Mouse (Mus musculus): Measurements from ENCODE around the gene Prkrip1. TPM values are rescaled to one million over a fixed set of nuclear protein-coding genes. Genes with fewer than 3 reads are reported as not detected.

Gene Prkrip1
- polyA plus RNA-seq, 1 experiment from 2014 or later, result 58.1 TPM

DNA sequence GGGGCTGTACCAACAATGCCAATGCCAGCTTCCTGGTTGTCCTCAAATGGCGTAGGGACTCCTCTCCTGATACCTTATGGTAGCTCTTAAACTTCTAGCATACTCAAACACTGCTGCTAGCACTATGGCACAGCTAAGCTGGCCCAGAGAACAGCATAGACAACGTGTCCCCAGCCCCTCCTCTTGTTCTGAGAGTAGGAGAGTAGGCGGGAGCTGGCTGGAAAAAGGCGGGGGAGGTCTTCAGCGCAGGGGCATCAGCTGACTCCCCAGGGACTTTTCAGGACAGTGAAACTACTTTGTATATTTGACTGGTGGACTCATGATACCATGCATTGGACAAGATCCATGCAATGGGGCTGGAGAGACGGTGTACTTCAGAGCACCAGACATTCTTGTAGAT is 16.7 kb downstream of the Prkrip1 start:
- Histone ChIP-seq H3K79me2 (ENCODE audit: inconsistent target) (no peaks in the 10 kb centered on the region), H3K36me3 (ENCODE audit: inconsistent target) (peaks cover 42% of the 10 kb centered on the region), H3K4me3 (ENCODE audit: inconsistent target) (no peak overlapping the region), H3K27ac (no peak overlapping the region)
- 96% methylated on average over 6 of the region's 6 CpGs for WGBS (ENCODE audit: missing documents)

- no peak overlapping the region for H3K27ac ChIP-seq
- WGBS (ENCODE audit: missing documents), result 94% methylated on average over 6 of the region's 6 CpGs
- peaks cover 41% of the 10 kb centered on the region for H3K36me3 ChIP-seq (ENCODE audit: inconsistent target)
- H3K4me3 ChIP-seq (ENCODE audit: inconsistent target), result no peak overlapping the region
- H3K79me2 ChIP-seq (ENCODE audit: inconsistent target), result no peaks in the 10 kb centered on the region
These were observed 17.6 kb downstream of the Prkrip1 start for GRCm38 (mm10) chr5:136181197-136181596.

DNA sequence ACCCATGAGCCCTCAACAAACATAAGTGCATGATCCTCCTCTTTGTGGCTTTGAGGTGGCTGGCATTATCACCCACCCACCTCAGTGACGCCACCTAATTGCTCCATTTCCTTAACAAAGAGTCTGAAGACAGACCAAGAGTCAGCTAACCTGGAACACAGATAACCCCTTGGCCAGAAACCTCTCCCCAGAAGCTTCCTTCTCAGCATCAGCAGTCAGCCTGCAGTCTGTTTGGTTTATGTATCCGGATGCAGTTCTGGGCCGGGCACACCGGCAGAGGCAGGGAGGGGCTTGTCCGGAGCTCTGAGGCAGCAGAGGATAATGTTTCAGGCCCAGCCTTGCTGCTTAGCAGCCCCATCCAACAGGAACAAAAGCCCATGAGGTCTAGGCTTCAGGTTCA is 19.2 kb downstream of the Prkrip1 start:
- H3K79me2 ChIP-seq (ENCODE audit: inconsistent target), result no peaks in the 10 kb centered on the region
- no peak overlapping the region for H3K4me3 ChIP-seq (ENCODE audit: inconsistent target)
- WGBS (ENCODE audit: missing documents), result 94% methylated on average over 5 of the region's 5 CpGs
- H3K36me3 ChIP-seq (ENCODE audit: inconsistent target), result peaks cover 37% of the 10 kb centered on the region
- H3K27ac ChIP-seq, result no peak overlapping the region

DNA sequence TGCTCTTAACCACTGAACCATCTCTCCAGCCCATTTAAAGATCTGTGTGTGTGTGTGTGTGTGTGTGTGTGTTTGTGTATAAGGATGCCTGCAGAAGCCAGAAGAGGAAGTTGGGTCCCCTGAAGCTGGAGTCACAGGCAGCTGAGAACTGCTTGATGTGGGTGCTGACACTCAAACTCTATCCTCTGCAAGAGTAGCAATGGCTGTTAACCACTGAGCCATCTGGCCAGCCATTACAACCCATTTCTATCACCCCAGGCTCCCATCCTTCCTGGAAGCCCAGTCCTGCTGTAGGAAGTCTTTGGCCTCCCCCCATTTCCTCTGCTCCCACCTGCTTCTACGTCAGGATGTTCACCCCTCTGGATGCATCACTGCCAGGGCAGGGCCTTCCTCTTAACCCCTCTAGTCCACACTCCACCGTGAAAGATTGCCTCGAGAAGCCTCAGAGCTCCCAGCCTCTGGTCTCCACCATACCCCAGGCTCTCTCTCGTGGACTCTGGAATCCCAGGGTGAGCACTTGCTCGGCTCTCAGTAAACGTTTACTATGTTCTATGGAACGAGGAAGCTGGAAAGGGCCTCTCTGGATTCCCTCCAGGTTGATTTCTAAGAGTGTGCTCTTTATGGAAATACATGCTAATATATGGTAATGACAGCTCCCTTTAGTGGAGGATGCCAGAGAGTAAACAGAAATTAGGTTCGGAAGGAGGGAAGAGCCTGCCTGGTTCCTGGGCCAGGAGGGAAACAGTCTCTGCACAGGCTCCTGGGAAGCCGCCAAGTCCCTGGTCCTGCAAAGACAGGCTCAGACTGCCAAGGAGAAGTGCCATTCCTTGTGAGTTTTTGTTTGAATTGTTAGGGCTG is 24.9 kb downstream of the Prkrip1 start:
- WGBS (ENCODE audit: missing documents), result 43% methylated on average over 9 of the region's 9 CpGs
- Histone ChIP-seq H3K79me2 (ENCODE audit: inconsistent target) (peaks cover 11% of the 10 kb centered on the region; the same call in 1 of the 2 replicates), H3K4me3 (ENCODE audit: inconsistent target) (no peak overlapping the region), H3K36me3 (ENCODE audit: inconsistent target) (peaks cover 4% of the 10 kb centered on the region; the same call in 1 of the 2 replicates), H3K27ac (peak overlapping the region; percentile 32)

DNA sequence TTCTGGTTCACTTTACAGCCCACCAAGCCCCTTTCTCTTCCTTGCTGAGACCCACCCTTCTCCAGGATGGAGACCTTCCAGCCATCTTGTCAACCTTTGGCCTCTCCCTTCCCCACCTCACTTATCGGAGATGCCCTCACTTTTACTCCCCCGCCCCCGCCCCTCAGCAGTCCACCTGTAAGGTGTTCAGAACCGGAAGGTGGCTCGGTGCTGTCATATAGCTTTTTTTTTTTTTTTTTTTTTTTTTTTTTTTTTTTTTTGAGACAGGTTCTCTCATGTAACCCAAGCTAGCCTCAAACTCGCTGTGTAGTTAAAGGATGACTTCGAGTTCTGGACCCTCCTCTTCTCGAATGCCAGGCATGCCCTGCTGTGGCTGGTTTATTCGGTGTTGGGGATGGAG is 25.8 kb downstream of the Prkrip1 start:
- H3K27ac ChIP-seq, result peak overlapping the region; percentile 96
- WGBS (ENCODE audit: missing documents), result 88% methylated on average over 8 of the region's 9 CpGs

GRCm38 (mm10) chr5:136171363-136172341 is 27.1 kb downstream of the Prkrip1 start:
- WGBS (ENCODE audit: missing documents), result 14% methylated on average over 17 of the region's 17 CpGs
- Histone ChIP-seq H3K79me2 (ENCODE audit: inconsistent target) (peaks cover 32% of the 10 kb centered on the region; the same call in 1 of the 2 replicates), H3K4me3 (ENCODE audit: inconsistent target) (peak overlapping the region; percentile 68), H3K36me3 (ENCODE audit: inconsistent target) (peaks cover 16% of the 10 kb centered on the region; the same call in 1 of the 2 replicates), H3K27ac (peak overlapping the region; percentile 96)

More for the DNA sequence above, 25.8 kb downstream of the Prkrip1 start:
- Histone ChIP-seq H3K4me3 (ENCODE audit: inconsistent target) (no peak overlapping the region), H3K36me3 (ENCODE audit: inconsistent target) (peaks cover 5% of the 10 kb centered on the region; the same call in 1 of the 2 replicates), H3K79me2 (ENCODE audit: inconsistent target) (peaks cover 20% of the 10 kb centered on the region; the same call in 1 of the 2 replicates)

GRCm38 (mm10) chr5:136170512-136171362 is 28.0 kb downstream of the Prkrip1 start, which contains the start of gene Orai2:
Gene Orai2 (minus strand): TSS chr5:136170713.
- Histone ChIP-seq H3K36me3 (ENCODE audit: inconsistent target) (peaks cover 25% of the 10 kb centered on the region), H3K27ac (peak within 1 kb of the TSS; percentile 96), H3K4me3 (ENCODE audit: inconsistent target) (peak within 1 kb of the TSS; percentile 68), H3K79me2 (ENCODE audit: inconsistent target) (peaks cover 41% of the 10 kb centered on the region; the same call in 1 of the 2 replicates)
- WGBS (ENCODE audit: missing documents), result under 1% methylated on average over 43 of the region's 49 CpGs

GRCm38 (mm10) chr5:136169626-136170511 is 28.9 kb downstream of the Prkrip1 start:
- WGBS (ENCODE audit: missing documents), result 10% methylated on average over 15 of the region's 15 CpGs
- H3K4me3 ChIP-seq (ENCODE audit: inconsistent target), result peak overlapping the region; percentile 68
- peaks cover 48% of the 10 kb centered on the region; the same call in 1 of the 2 replicates for H3K79me2 ChIP-seq (ENCODE audit: inconsistent target)
- peak overlapping the region; percentile 76 for H3K27ac ChIP-seq
- H3K36me3 ChIP-seq (ENCODE audit: inconsistent target), result peaks cover 34% of the 10 kb centered on the region

DNA sequence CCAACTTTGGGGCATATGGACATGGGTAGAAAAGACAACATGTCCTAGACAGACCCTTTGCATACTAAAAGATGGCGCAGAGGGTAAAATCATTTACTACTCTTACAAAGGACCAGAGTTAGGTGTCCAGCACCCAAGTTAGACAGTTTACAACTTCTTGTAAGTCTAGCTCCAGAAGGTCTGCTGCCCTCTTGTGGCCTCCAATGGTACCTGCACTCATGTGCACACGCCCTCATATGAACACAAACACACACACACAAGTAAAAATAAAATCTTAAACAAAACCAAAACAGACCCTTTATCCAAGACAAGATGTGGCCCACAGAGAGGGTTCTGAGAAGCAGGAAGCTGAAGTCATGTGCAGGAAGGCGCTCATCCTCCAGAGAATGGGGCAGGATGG is 30.7 kb downstream of the Prkrip1 start:
- Histone ChIP-seq H3K79me2 (ENCODE audit: inconsistent target) (peaks cover 48% of the 10 kb centered on the region; the same call in 1 of the 2 replicates), H3K4me3 (ENCODE audit: inconsistent target) (no peak overlapping the region), H3K36me3 (ENCODE audit: inconsistent target) (peaks cover 35% of the 10 kb centered on the region), H3K27ac (no peak overlapping the region)
- 100% methylated on average over 3 of the region's 3 CpGs for WGBS (ENCODE audit: missing documents)

- H3K4me3 ChIP-seq (ENCODE audit: inconsistent target), result no peak overlapping the region
- no peak overlapping the region for H3K27ac ChIP-seq
- 97% methylated on average over 4 of the region's 4 CpGs for WGBS (ENCODE audit: missing documents)
- peaks cover 42% of the 10 kb centered on the region for H3K36me3 ChIP-seq (ENCODE audit: inconsistent target)
- H3K79me2 ChIP-seq (ENCODE audit: inconsistent target), result peaks cover 48% of the 10 kb centered on the region; the same call in 1 of the 2 replicates
These were observed 31.5 kb downstream of the Prkrip1 start for GRCm38 (mm10) chr5:136167296-136167695.

GRCm38 (mm10) chr5:136165246-136165645 is 33.5 kb downstream of the Prkrip1 start:
- Histone ChIP-seq H3K27ac (no peak overlapping the region), H3K36me3 (ENCODE audit: inconsistent target) (peaks cover 57% of the 10 kb centered on the region), H3K4me3 (ENCODE audit: inconsistent target) (no peak overlapping the region), H3K79me2 (ENCODE audit: inconsistent target) (peaks cover 48% of the 10 kb centered on the region; the same call in 1 of the 2 replicates)
- WGBS (ENCODE audit: missing documents), result 96% methylated on average over 8 of the region's 8 CpGs

DNA sequence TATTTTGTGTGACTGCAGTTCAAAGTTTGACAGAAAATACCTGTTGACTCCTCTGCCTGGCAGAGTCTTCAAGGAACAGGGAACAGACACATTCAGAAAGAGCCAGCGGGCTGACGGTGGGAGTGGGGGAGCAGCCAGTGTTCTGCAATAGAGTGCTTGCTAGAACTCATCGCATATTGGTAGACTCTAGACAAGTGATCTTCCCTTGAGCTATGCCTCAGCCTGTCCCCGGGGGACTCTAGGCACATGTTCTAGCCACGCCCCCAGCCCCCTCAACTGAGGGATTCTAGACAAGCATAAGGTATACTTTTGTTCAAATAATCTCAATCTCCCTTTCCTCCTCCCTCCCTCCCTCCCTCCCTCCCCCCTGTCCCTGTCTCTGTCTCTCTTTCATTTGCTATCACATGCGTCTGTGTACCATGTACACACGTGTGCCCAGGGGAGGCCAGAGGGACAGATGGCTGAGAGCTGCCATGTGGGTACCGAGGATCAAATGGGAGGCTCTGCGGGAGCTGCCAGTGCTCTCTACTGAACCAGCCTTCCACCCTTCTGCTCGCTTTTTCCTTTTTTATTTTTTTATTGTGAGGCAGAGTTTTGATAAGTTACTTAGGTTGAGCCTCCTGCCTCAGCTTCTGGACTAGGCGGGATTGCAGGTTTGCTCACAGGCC is 34.8 kb downstream of the Prkrip1 start:
- 97% methylated on average over 11 of the region's 11 CpGs for whole genome bisulfite sequencing (ENCODE audit: missing documents)
- Histone ChIP-seq H3K79me2 (ENCODE audit: inconsistent target) (peaks cover 38% of the 10 kb centered on the region; the same call in 1 of the 2 replicates), H3K27ac (no peak overlapping the region), H3K36me3 (ENCODE audit: inconsistent target) (peaks cover 60% of the 10 kb centered on the region), H3K4me3 (ENCODE audit: inconsistent target) (no peak overlapping the region)

Data from macrophage (primary cell).